Mouse (Mus musculus) c-Kit-positive CD71-positive TER-119-negative erythroid progenitor cells, embryonic 14.5 days (primary cell): Measurements from ENCODE around the gene Gm36210.

Experiments used
- DNase-seq: peaks from one replicate; pipeline ENCODE4 v3.0.0-alpha.2; 2013; ENCODE audit warnings: low read depth

Gene Gm36210

DNA sequence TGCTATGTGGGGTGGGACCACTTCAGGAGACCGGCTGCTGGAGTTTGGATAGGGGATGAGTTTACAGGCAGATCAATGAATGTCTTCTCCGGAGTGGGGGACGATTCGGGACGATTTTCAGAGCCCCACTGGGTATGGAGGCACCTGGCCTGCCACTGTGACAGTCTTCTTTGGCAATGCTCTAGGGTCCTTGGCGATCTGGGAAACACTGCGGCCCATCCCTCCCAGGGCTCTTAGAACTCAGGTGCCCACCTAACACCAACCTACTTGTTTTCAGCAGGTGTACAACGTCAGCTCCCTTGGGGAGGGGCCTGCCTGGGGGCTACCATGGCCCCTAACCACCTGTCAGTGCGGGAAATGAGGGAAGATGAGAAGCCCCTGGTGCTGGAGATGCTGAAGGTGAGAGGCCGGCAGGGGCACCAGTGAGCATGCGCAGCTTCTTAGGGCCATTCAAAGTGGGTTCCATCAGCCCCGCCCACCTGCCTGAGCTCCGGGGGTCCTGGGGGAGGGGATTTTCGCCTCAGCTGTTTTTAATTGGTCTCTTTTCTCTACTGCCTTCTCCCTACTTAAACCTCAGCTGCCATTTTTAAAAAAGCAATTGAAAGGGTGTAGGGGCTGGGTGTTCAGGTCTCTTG is 16.7 kb upstream of the Gm36210 start:
- DNase-seq: no peak

DNA sequence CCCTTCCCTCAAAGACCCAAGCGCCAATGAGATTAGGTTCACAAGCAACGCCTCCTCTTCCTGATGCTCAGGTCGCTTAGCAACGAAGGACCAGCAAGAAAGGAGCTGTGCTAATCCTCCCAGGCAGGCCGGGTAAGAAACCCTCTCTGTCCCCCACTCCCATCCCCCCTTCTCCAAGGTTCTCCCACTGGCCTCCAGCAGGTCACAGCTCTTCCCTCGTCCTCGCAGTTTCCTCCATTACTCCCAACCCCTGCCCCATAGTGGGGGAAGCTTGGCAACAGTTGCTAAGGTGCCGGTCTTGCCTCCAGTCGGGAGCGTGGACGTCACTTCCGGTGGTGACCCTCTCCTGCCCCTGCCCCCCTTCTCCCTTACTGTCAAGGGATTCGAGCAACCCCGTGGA is 16.2 kb upstream of the Gm36210 start:
- no peak for DNase-seq

DNA sequence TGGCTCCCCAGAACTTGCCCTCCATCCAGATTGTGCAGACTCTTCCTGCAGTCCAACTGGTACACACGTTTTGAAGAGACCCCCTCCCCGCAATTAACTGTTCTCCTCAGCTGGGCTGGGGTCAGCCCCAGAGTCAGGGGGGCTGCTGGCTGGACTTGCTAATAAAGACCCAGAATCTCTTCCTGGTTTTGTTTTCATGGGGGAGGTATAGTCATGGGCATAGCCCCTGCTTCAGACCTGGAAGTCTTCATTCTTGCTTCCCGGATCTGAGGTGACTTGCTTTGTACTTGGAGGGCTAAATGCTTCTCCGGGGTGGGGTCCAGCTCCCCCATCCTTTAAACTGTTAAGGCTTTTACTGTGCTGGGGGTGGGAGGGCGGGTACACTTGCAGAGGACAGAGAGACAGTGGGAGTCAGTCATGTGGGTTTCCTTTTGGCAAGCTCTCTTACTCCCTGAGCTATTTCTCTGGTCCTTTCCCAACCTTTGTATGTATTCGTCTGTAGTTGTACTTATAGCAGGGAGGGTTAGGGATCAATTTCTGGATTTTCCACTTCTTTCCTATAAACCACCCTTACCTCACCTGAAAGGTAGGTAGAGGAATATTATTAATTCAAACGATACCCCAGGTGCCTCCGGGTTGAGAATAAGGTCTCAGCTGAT is 15.6 kb upstream of the Gm36210 start, which contains the start of gene Nat14:
TSS of gene Nat14 (plus strand) at position 205 of the 659 bp plus-strand sequence.
- DNase-seq: no peak

GRCm38 (mm10) chr7:4920976-4921823 is 14.9 kb upstream of the Gm36210 start:
- no peak for DNase-seq

DNA sequence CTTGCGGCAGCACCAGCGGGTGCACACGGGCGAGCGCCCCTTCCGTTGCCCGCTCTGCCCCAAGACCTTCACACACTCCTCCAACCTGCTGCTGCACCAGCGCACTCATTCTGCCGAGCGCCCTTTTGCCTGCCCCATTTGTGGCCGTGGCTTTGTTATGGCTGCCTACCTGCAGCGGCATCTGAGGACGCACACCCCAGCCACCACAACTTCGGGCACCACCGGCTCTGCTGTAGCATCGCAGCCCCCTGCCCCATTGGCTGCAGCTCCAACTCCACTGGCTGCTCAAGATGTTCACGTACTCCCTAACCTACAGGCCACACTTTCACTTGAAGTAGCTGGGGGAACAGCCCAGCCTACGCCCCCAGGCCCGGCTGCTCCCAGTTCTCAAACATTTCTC is 14.2 kb upstream of the Gm36210 start:
- DNase-seq: no peak

- no peak for DNase-seq
Measured at GRCm38 (mm10) chr7:4919971-4920370, 13.7 kb upstream of the Gm36210 start.

DNA sequence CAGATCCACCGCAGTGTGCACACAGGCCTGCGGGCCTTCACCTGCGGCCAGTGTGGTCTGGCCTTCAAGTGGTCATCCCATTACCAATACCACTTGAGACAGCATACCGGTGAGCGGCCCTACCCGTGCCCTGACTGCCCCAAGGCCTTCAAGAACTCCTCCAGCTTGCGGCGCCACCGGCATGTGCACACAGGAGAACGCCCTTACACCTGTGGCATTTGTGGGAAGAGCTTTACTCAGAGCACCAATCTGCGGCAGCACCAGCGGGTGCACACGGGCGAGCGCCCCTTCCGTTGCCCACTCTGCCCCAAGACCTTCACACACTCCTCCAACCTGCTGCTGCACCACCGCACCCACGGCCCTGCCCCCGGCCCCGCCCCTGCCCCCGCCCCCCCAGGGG is 12.8 kb upstream of the Gm36210 start:
- DNase-seq: no peak

GRCm38 (mm10) chr7:4918681-4919080 is 12.4 kb upstream of the Gm36210 start:
- DNase-seq: no peak

DNA sequence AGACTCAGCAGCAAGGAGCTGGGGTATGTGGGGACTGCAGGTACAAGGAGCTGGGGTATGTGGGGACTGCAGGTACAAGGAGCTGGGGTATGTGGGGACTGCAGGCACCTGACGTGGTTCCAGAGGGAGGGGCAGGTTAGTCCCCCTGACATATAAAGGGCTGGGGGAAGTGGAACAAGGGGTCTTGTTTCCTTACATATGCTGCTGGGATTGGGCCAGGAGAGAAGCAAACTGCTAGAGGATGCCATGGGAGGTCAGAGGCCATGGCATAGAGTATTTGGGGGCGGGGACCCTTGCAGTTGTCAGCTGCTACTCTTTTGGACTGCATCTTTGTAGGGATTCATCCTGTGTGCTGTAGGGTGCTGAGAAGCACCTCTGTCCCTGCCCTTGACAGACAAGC is 11.2 kb upstream of the Gm36210 start:
- no peak for DNase-seq

DNA sequence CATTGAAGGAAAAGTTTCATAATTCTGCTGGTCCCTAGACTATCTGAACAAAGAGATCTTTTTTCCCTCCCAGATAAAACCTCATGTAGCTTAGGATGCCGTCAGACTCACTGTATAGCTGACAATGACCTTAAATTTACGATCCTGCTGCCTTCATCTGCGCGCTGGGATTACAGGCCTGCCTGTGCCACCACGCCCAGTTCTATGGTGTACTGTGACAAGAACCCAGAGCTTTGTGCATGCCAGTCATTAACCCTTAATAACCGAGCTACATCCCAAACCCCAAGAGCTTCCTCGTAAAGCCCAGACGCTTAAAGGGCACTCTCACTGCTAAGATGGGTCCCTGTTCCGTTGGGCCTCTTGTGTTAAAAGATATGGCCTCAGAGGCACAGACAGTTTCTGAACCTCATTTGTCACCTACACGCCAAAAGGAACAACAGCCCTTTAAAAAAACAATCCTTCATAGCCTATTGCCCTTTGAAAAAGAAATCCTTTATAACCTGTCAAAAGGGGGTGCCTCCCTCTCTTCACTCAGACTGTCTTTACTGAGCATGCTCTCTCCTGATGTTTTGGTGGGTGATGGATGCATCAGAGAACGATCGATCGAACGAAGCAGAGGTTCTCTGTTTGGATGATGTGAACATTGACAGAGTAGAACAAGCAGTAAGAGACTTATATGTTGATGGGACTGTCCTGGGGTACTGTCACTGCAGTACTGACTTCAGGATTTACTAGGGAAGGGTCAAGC is 9.5 kb upstream of the Gm36210 start:
- DNase-seq: no peak

GRCm38 (mm10) chr7:4915007-4915665 is 8.8 kb upstream of the Gm36210 start, which contains the start of gene Zfp628:
Zfp628 (plus strand) TSS chr7:4915217.
- peak; percentile 90 for DNase-seq

- DNase-seq: no peak
Measured at GRCm38 (mm10) chr7:4912248-4912647, 5.9 kb upstream of the Gm36210 start.

DNA sequence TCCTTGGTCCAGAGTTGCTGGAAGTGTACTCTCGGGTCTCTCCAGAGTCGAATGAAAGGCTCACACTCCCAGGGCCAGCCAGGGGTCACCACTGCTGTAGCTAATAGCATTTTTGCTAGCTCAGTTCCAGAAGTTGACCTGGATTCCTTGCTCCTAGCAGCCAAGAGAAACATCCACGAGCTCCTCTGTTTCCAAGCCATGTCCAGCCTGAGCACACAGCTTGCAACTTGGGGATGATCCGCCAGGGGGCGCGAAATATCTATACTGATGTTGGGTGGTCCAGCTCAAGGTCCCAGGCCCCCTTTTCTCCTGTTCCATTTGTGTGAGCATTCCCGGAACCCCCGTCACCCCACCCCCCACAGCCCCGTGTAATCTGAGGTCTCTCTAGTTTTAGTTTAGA is 5.2 kb upstream of the Gm36210 start:
- no peak for DNase-seq

GRCm38 (mm10) chr7:4902404-4902803 is 3.9 kb downstream of the Gm36210 start:
- DNase-seq: no peak

- no peak for DNase-seq
Measured at GRCm38 (mm10) chr7:4901171-4901570, 5.1 kb downstream of the Gm36210 start.

DNA sequence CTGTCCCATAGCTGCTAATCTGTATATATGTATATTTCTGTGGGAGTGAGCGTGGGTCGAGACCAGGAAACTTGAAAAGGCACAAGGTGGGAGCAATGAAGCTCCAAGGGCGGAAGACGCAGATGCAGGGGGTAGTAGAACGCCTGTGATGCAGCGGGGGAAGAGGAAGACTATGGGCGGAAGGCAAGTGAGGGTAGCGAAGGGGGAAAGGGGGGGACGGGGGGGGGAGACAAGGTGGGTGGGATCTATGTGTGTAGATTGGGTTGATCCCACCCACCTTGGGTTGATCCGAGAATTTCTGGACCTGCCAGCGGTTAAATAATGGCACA is 5.8 kb downstream of the Gm36210 start:
- no peak for DNase-seq

- DNase-seq: no peak
Measured at GRCm38 (mm10) chr7:4899649-4900522, 6.4 kb downstream of the Gm36210 start.

- no peak for DNase-seq
Measured at GRCm38 (mm10) chr7:4898851-4899648, 7.3 kb downstream of the Gm36210 start.

- no peak for DNase-seq
Measured at GRCm38 (mm10) chr7:4895186-4895585, 11.1 kb downstream of the Gm36210 start.

GRCm38 (mm10) chr7:4886680-4887079 is 19.6 kb downstream of the Gm36210 start:
- no peak for DNase-seq
